Mouse (Mus musculus) ES-E14 (cell line): ENCODE results near the gene Gnas. TPM values are rescaled to one million over a fixed set of nuclear protein-coding genes. Genes with fewer than 3 reads are reported as not detected.

Experiments used
- DNase-seq: peaks from one replicate; pipeline ENCODE4 v3.0.0-alpha.2; 2013; ENCODE audit warnings: low read depth, low spot score
- H3K27ac ChIP-seq: 2 replicates; pipeline ENCODE4 v1.5.1; 2012; ENCODE audit warnings: low read depth, mild to moderate bottlenecking, low read length, moderate library complexity, mixed read lengths; ENCODE audit not compliant: poor library complexity, insufficient read depth, severe bottlenecking
- H3K36me3 ChIP-seq: 2 replicates; pipeline ENCODE4 v1.6.1; 2012; ENCODE audit warnings: mild to moderate bottlenecking, low read length, moderate library complexity, mixed read lengths; ENCODE audit not compliant: control insufficient read depth, poor library complexity, insufficient read depth, severe bottlenecking
- H3K4me1 ChIP-seq, 2 experiments: fragments of 150-350 bp in 1 of 2; sonication (generic) in 1 of 2; 2 replicates each; pipeline ENCODE4 v1.6.1; 2012; ENCODE audit warnings: low read length in 2 of 2, mild to moderate bottlenecking in 1 of 2, mixed read lengths in 1 of 2; ENCODE audit not compliant: control insufficient read depth in 2 of 2, insufficient read depth in 2 of 2, poor library complexity in 1 of 2
- H3K4me3 ChIP-seq, 2 experiments: fragments of 150-350 bp in 1 of 2; sonication (generic) in 1 of 2; 2 replicates each; pipeline ENCODE4 v1.5.1; 2012; ENCODE audit warnings: low read length in 2 of 2, low read depth in 1 of 2, mild to moderate bottlenecking in 1 of 2, mixed read lengths in 1 of 2; ENCODE audit not compliant: insufficient read depth in 1 of 2, poor library complexity in 1 of 2, severe bottlenecking in 1 of 2
- H3K9ac ChIP-seq: 2 replicates; pipeline ENCODE4 v1.6.1; 2012; ENCODE audit warnings: low read depth, mild to moderate bottlenecking, low read length, mixed read lengths; ENCODE audit not compliant: poor library complexity, insufficient read depth, severe bottlenecking
- H3K9me3 ChIP-seq: fragments of 150-350 bp; sonication (generic); 2 replicates; pipeline ENCODE4 v1.6.1; 2012; ENCODE audit warnings: low read depth, mild to moderate bottlenecking, low read length; ENCODE audit not compliant: control insufficient read depth, insufficient read depth
- CHD2 ChIP-seq: IDR thresholded peaks from 2 replicates; pipeline ENCODE4 v1.6.1; 2014; ENCODE audit warnings: mild to moderate bottlenecking, low read depth, low read length, inconsistent platforms
- HCFC1 ChIP-seq: IDR thresholded peaks from 2 replicates; pipeline ENCODE4 v1.6.1; 2012; ENCODE audit warnings: low read length, inconsistent platforms, borderline replicate concordance; ENCODE audit not compliant: insufficient read depth
- MAFK ChIP-seq: IDR thresholded peaks from 2 replicates; pipeline ENCODE4 v1.6.1; 2014; ENCODE audit warnings: mild to moderate bottlenecking, low read depth, low read length, inconsistent platforms; ENCODE audit not compliant: insufficient read depth
- ZC3H11A ChIP-seq: IDR thresholded peaks from 2 replicates; pipeline ENCODE4 v1.6.1; 2012; ENCODE audit warnings: low read depth, mild to moderate bottlenecking, inconsistent platforms, low read length, borderline replicate concordance
- ZNF384 ChIP-seq: IDR thresholded peaks from 2 replicates; pipeline ENCODE4 v1.6.1; 2012; ENCODE audit warnings: low read depth, low read length, inconsistent platforms
- in situ Hi-C, 2 experiments: fragments of 600-800 bp; cut with MboI; formaldehyde crosslinking; loops; one replicate each; pipeline ENCODE4 v1.15.1; 2025; ENCODE audit warnings: low sequenced_read_pairs in 2 of 2, inconsistent platforms in 1 of 2; ENCODE audit not compliant: unreplicated experiment in 2 of 2
- total RNA-seq: library from RNA; depleted of rRNA; stranded (reverse); fragments of 300-350 nt; gene quantifications from 2 replicates; pipeline ENCODE4 v1.2.3, GENCODE M21; 2012; rRNA removed

Gene Gnas
- total RNA-seq, 1 experiment, result 202 TPM

- Histone ChIP-seq H3K36me3 (no peaks in the 10 kb centered on the region), H3K27ac (no peak overlapping the region), H3K9ac (no peak overlapping the region), H3K9me3 (no peaks in the 10 kb centered on the region), H3K4me3 (no peak overlapping the region), H3K4me1 (no peaks in the 10 kb centered on the region)
- in situ Hi-C loops, result no loop called here
- TF ChIP-seq HCFC1 (no peak), ZNF384 (no peak), ZC3H11A (no peak), CHD2 (no peak), MAFK (no peak)
- no peak for DNase-seq
Measured at GRCm38 (mm10) chr2:174393383-174393782, 109.3 kb downstream of the Gnas start.

Other genes starting within 250 kb of the Gnas start
- gene Stx16, start 208.0 kb upstream of the Gnas start, total RNA-seq, result 31.4 and 31.6 TPM in 2 replicates
- gene Npepl1, start 174.0 kb upstream of the Gnas start, total RNA-seq, result 12.9 and 18.0 TPM in 2 replicates
- gene Gm20721, start 62.4 kb downstream of the Gnas start, total RNA-seq, result 15.6 and 17.7 TPM in 2 replicates
- 63.8 and 83.0 TPM in 2 replicates for gene Nelfcd, start 131.5 kb downstream of the Gnas start, total RNA-seq
- 207 and 324 TPM in 2 replicates for gene Ctsz, start 154.7 kb downstream of the Gnas start, total RNA-seq
- 0.18 TPM in 1 of 2 replicates, not detected in the other for gene Tubb1, start 166.4 kb downstream of the Gnas start, total RNA-seq
- 37.4 and 44.3 TPM in 2 replicates for gene Atp5e, start 179.8 kb downstream of the Gnas start, total RNA-seq
- 52.4 and 63.4 TPM in 2 replicates for gene Prelid3b, start 188.8 kb downstream of the Gnas start, total RNA-seq